ENCODE assay signal across 10 mouse cellular contexts in genomic region chr1:138992384-138993138, GRCm38 (mm10). TPM values are rescaled to one million over a fixed set of nuclear protein-coding genes. Genes with fewer than 3 reads are reported as not detected.
DNase-seq lines count a peak whose midpoint lies in the region; ATAC-seq and TF ChIP-seq lines count a peak whose summit lies in the region.
"Had no signal": no experiment of that assay in that cellular context is flagged by ENCODE, and none has a peak within 500 bp of the region (broad histone marks: within the 10 kb centered on the region; RNA-seq: fewer than 3 reads in every experiment).

No protein-coding gene starts in this region.

- TF ChIP-seq CTCF in liver, postnatal 0 days (IDR thresholded peaks at IDR 0.05; ENCODE audit: low read depth), result no peak

- H3K27me3 ChIP-seq in forebrain, embryonic 15.5 days, result no peaks in the 10 kb centered on the region
- H3K27me3 ChIP-seq in forebrain, embryonic 16.5 days (replicated peaks; ENCODE audit: control insufficient read depth, insufficient read depth, low read length), result no peaks in the 10 kb centered on the region
- no peaks in the 10 kb centered on the region for H3K27me3 ChIP-seq in liver, postnatal 0 days (ENCODE audit: insufficient read depth, low read length)
- H3K27me3 ChIP-seq in liver, embryonic 12.5 days (replicated peaks), result no peaks in the 10 kb centered on the region
- H3K27me3 ChIP-seq: embryonic facial prominence, embryonic 13.5 days had no signal

- ATAC-seq in forebrain, embryonic 15.5 days (replicated peaks), result peak; percentile 62
- no peak for ATAC-seq in forebrain, embryonic 16.5 days
- peak; percentile 33; the same call in 1 of the 2 replicates for ATAC-seq in liver, postnatal 0 days
- no peak for ATAC-seq in liver, embryonic 12.5 days
- no peak for ATAC-seq in erythroblast, adult 5-6 weeks (replicated peaks; ENCODE audit: low FRiP score, poor library complexity, severe bottlenecking)

- H3K9me3 ChIP-seq in forebrain, embryonic 15.5 days, result no peaks in the 10 kb centered on the region
- H3K9me3 ChIP-seq in forebrain, embryonic 16.5 days (ENCODE audit: control insufficient read depth, low read length), result no peaks in the 10 kb centered on the region
- H3K9me3 ChIP-seq in liver, postnatal 0 days (ENCODE audit: low read length), result no peaks in the 10 kb centered on the region
- H3K9me3 ChIP-seq in liver, embryonic 12.5 days (replicated peaks), result no peaks in the 10 kb centered on the region
- H3K9me3 ChIP-seq: embryonic facial prominence, embryonic 13.5 days had no signal

- no peak overlapping the region for H3K4me2 ChIP-seq in forebrain, embryonic 15.5 days (replicated peaks)
- no peak overlapping the region for H3K4me2 ChIP-seq in forebrain, embryonic 16.5 days (ENCODE audit: low read length)
- no peak overlapping the region for H3K4me2 ChIP-seq in liver, postnatal 0 days (ENCODE audit: low read depth, low read length)
- no peak overlapping the region for H3K4me2 ChIP-seq in liver, embryonic 12.5 days
- H3K4me2 ChIP-seq: embryonic facial prominence, embryonic 13.5 days had no signal

- WGBS in forebrain, embryonic 15.5 days, result 44% methylated on average over 5 of the region's 5 CpGs
- 59% methylated on average over 5 of the region's 5 CpGs for WGBS in forebrain, embryonic 16.5 days
- 72% methylated on average over 5 of the region's 5 CpGs for WGBS in liver, postnatal 0 days (ENCODE audit: insufficient replicate concordance)
- 72% methylated on average over 5 of the region's 5 CpGs for WGBS in liver, embryonic 12.5 days (ENCODE audit: insufficient replicate concordance)

- 0 out of 2 replicates have a peak, but pooled peaks cover 6% of the 10 kb centered on the region for H3K4me1 ChIP-seq in forebrain, embryonic 15.5 days
- peaks cover 6% of the 10 kb centered on the region; the same call in 1 of the 2 replicates for H3K4me1 ChIP-seq in forebrain, embryonic 16.5 days (replicated peaks; ENCODE audit: control insufficient read depth, insufficient read depth, low read length)
- H3K4me1 ChIP-seq in liver, postnatal 0 days (ENCODE audit: insufficient read depth), result peaks cover 9% of the 10 kb centered on the region; the same call in 1 of the 2 replicates
- no peaks in the 10 kb centered on the region for H3K4me1 ChIP-seq in liver, embryonic 12.5 days
- H3K4me1 ChIP-seq: embryonic facial prominence, embryonic 13.5 days had no signal

- no peak overlapping the region for H3K9ac ChIP-seq in forebrain, embryonic 15.5 days (replicated peaks)
- H3K9ac ChIP-seq in forebrain, embryonic 16.5 days (replicated peaks; ENCODE audit: low read depth, low read length), result no peak overlapping the region
- H3K9ac ChIP-seq in liver, postnatal 0 days (replicated peaks), result no peak overlapping the region
- no peak overlapping the region for H3K9ac ChIP-seq in liver, embryonic 12.5 days
- H3K9ac ChIP-seq: embryonic facial prominence, embryonic 13.5 days had no signal

- DNase-seq in liver, postnatal 0 days, result no peak
- DNase-seq in brain, adult 2 months (ENCODE audit: low read depth, low spot score), result peak; percentile 36
- peak; percentile 44 for DNase-seq in mesoderm, embryonic 11.5 days (ENCODE audit: low read depth, low spot score)
- DNase-seq in right cerebral cortex, postnatal 4 days, result no peak
- DNase-seq: gastrocnemius, postnatal 36 days had no signal

- H3K4me3 ChIP-seq in forebrain, embryonic 15.5 days, result no peak overlapping the region
- H3K4me3 ChIP-seq in forebrain, embryonic 16.5 days (replicated peaks; ENCODE audit: low read length), result no peak overlapping the region
- H3K4me3 ChIP-seq in liver, postnatal 0 days (ENCODE audit: low read depth, low read length), result no peak overlapping the region
- no peak overlapping the region for H3K4me3 ChIP-seq in liver, embryonic 12.5 days
- H3K4me3 ChIP-seq: embryonic facial prominence, embryonic 13.5 days had no signal

- H3K36me3 ChIP-seq in forebrain, embryonic 15.5 days, result no peaks in the 10 kb centered on the region
- H3K36me3 ChIP-seq in forebrain, embryonic 16.5 days (ENCODE audit: control insufficient read depth, insufficient read depth), result no peaks in the 10 kb centered on the region
- no peaks in the 10 kb centered on the region for H3K36me3 ChIP-seq in liver, postnatal 0 days (replicated peaks; ENCODE audit: insufficient read depth, low read length)
- H3K36me3 ChIP-seq in liver, embryonic 12.5 days, result no peaks in the 10 kb centered on the region

- TF ChIP-seq EP300 in liver, postnatal 0 days (IDR thresholded peaks at IDR 0.05; ENCODE audit: low read depth), result no peak

- H3K27ac ChIP-seq in forebrain, embryonic 15.5 days (replicated peaks), result no peak overlapping the region
- no peak overlapping the region for H3K27ac ChIP-seq in forebrain, embryonic 16.5 days (ENCODE audit: low read length)
- no peak overlapping the region for H3K27ac ChIP-seq in liver, postnatal 0 days (ENCODE audit: low read depth)
- no peak overlapping the region for H3K27ac ChIP-seq in liver, embryonic 12.5 days
- H3K27ac ChIP-seq: embryonic facial prominence, embryonic 13.5 days had no signal

RNA-seq across cellular contexts. Expression of gene Dennd1b, which starts 29.3 kb away (rescaled TPM):
- 8.3 and 9.4 TPM in 2 replicates for polyA plus RNA-seq in forebrain, embryonic 15.5 days (2015; fragmentation: Nextera tagmentation; extraction: Ambion mirVana)
- 7.5 and 9.3 TPM in 2 replicates for polyA plus RNA-seq in forebrain, embryonic 16.5 days (2015; fragmentation: Nextera tagmentation; extraction: Ambion mirVana)
- 6.5 and 8.4 TPM in 2 replicates for polyA plus RNA-seq in liver, postnatal 0 days (2015; fragmentation: Nextera tagmentation; extraction: Ambion mirVana)
- 4.7 and 5.1 TPM in 2 replicates for polyA plus RNA-seq in liver, embryonic 12.5 days (2016; fragmentation: Nextera tagmentation; extraction: Ambion mirVana)
- 6.3 and 10.0 TPM in 2 replicates for total RNA-seq in erythroblast, adult 5-6 weeks (2015; ENCODE audit: low replicate concordance)
- 2.9 and 4.5 TPM in 2 replicates for total RNA-seq in erythroblast, adult 5-6 weeks (2017; ENCODE audit: low replicate concordance)

Comparison
In these comparisons a context has a peak if more than half of its experiments do, and no peak if none do; other contexts are left out.
1. ATAC-seq: peak in forebrain, embryonic 15.5 days (single experiment) and liver, postnatal 0 days (single experiment); none in forebrain, embryonic 16.5 days (single experiment), liver, embryonic 12.5 days (single experiment) and erythroblast, adult 5-6 weeks (single experiment).
2. DNase-seq: peak in brain, adult 2 months (single experiment) and mesoderm, embryonic 11.5 days (single experiment); none in liver, postnatal 0 days (single experiment) and right cerebral cortex, postnatal 4 days (single experiment).